Mouse (Mus musculus) intestine, embryonic 14.5 days (tissue): ENCODE measurements at regions not wholly inside any gene's neighbourhood (a gene's known extent, or its start where the extent isn't known, plus 50 kb on each side); places are given as distances from the start of the nearest gene placed in this dataset.
"Not testable (repeated sequence)": the region's sequence is repeated elsewhere in the genome, so short reads cannot be mapped to it uniquely, and the experiment has no call there.

Source experiments
- ATAC-seq: fragments of 200-750 bp; cut with Nextera tagmentation; replicated peaks from 2 replicates; pipeline ENCODE4 v1.8.0; 2017; ENCODE audit warnings: low read depth, moderate number of reproducible peaks, moderate TSS enrichment, moderate library complexity; ENCODE audit not compliant: low FRiP score, low TSS enrichment
- DNase-seq: peaks from one replicate; pipeline ENCODE4 v3.0.0-alpha.2; 2018; ENCODE audit warnings: low spot score
- H3K27ac ChIP-seq: fragments of 300-500 bp; sonication (generic); 2 replicates; pipeline ENCODE4 v1.5.1; 2014; ENCODE audit warnings: low read depth, mild to moderate bottlenecking, control low read depth
- H3K27me3 ChIP-seq: fragments of 300-500 bp; sonication (generic); replicated peaks from 2 replicates; pipeline ENCODE4 v1.6.1; 2014; ENCODE audit warnings: low read length, control low read depth; ENCODE audit not compliant: control insufficient read depth, insufficient read depth
- H3K36me3 ChIP-seq: fragments of 300-500 bp; sonication (generic); 2 replicates; pipeline ENCODE4 v1.6.1; 2014; ENCODE audit warnings: low read length, control low read depth; ENCODE audit not compliant: control insufficient read depth, insufficient read depth
- H3K4me1 ChIP-seq: fragments of 300-500 bp; sonication (generic); replicated peaks from 2 replicates; pipeline ENCODE4 v1.6.1; 2014; ENCODE audit warnings: low read length, control low read depth, mixed read lengths; ENCODE audit not compliant: control insufficient read depth, insufficient read depth
- H3K4me2 ChIP-seq: fragments of 300-500 bp; sonication (generic); 2 replicates; pipeline ENCODE4 v1.6.1; 2014; ENCODE audit warnings: low read length
- H3K4me3 ChIP-seq: fragments of 300-500 bp; sonication (generic); 2 replicates; pipeline ENCODE4 v1.5.1; 2014; ENCODE audit warnings: low read depth, low read length, control low read depth, mixed read lengths
- H3K9ac ChIP-seq: fragments of 300-500 bp; sonication (generic); 2 replicates; pipeline ENCODE4 v1.6.1; 2014; ENCODE audit warnings: mild to moderate bottlenecking, low read length
- H3K9me3 ChIP-seq: fragments of 300-500 bp; sonication (generic); 2 replicates; pipeline ENCODE4 v1.6.1; 2016; ENCODE audit warnings: low read length, control low read depth; ENCODE audit not compliant: control insufficient read depth
- WGBS: fragments of 180-500 bp; shearing (Covaris S2); extraction: QIAGEN DNeasy Blood & Tissue Kit; methylation state at CpG from one replicate; pipeline ENCODE4 v1.1.7; 2014; 5-methylcytosine and 5-hydroxymethylcytosine counted together

DNA sequence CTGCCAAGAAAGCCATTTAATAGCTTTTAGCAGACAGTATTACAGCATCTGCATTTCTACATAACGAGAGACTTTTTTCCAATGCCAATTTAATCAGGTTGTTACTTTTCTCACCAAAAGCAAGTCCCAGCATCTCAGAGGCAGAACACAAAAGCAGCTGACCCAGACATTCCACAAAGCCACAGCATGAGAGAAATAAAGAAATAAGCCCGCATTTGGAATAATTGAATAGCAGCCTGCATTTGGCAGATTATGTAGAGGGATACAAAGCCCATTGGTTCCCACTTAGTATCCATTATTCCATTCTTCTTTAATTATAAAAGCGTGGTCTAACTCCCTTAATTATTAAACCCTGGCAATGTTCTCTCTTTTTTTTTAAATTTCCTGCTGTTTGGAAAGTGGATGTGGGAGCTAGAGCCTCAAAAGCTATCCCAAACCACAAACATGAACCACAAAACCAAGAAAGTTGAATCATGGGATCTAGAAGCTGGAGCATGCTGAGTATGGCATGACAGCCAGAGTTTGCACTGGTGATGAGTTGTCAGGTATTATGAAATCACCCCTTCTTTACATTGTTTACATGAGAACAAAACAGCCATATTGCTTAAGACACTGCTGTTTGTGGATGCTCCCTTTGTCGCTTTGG, 247.8 kb upstream of the Irak1bp1 start:
- Histone ChIP-seq H3K4me2 (no peak overlapping the region), H3K4me1 (no peaks in the 10 kb centered on the region), H3K27me3 (no peaks in the 10 kb centered on the region), H3K36me3 (no peaks in the 10 kb centered on the region), H3K4me3 (no peak overlapping the region), H3K9ac (no peak overlapping the region), H3K27ac (no peak overlapping the region), H3K9me3 (no peaks in the 10 kb centered on the region)
- ATAC-seq = no peak
- no peak for DNase-seq
- WGBS = 71% methylated on average over 4 of the region's 4 CpGs

GRCm38 (mm10) chr9:82609111-82609510, 220.2 kb upstream of the Irak1bp1 start:
- Histone ChIP-seq H3K9ac (no peak overlapping the region), H3K4me3 (no peak overlapping the region), H3K9me3 (no peaks in the 10 kb centered on the region), H3K4me1 (no peaks in the 10 kb centered on the region), H3K36me3 (no peaks in the 10 kb centered on the region), H3K27me3 (no peaks in the 10 kb centered on the region), H3K27ac (no peak overlapping the region), H3K4me2 (no peak overlapping the region)
- ATAC-seq (no peak), DNase-seq (no peak)
- WGBS = 72% methylated on average over 11 of the region's 11 CpGs

DNA sequence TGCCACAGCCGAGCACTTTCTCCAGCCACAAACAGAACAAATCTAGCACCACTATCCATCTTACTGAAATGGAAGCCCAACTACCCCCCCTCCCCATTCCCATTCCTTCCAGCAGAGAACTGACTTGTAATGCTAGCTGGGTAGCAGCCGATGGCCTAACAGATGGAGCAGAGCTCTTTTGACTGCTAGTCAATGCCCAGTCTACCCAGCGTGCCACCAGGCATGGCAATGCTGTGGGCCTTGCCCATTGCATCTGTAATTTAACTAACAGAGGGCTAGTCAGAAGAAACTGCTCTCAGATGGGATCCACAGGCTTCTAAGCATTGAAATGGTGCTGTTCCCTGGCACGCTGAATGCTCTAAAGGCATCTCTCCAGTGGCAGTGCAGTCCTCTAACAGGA, 219.4 kb upstream of the Irak1bp1 start:
- Histone ChIP-seq H3K27ac (no peak overlapping the region), H3K9ac (no peak overlapping the region), H3K4me3 (no peak overlapping the region), H3K36me3 (no peaks in the 10 kb centered on the region), H3K4me1 (no peaks in the 10 kb centered on the region), H3K9me3 (no peaks in the 10 kb centered on the region), H3K4me2 (no peak overlapping the region), H3K27me3 (no peaks in the 10 kb centered on the region)
- DNase-seq (no peak), ATAC-seq (no peak)
- WGBS = 85% methylated on average over 4 of the region's 4 CpGs

DNA sequence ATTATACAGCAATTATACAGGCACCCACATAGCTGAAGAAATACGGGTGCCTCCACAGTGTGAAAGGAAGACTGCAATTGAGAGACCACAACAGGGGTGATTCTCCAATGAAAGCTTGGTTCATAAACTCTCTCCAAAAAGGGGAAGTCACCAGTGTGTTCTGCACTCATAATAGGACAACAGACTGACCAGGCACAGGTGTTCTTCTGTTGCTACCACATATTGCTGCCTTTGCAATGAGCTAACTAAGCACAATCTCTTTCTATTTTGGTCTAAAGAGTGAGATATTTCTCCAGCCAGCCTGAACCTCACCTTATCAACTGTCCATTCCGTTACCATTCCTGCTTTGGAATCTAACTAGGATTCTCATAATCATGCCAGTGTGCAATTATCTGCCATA, 216.8 kb upstream of the Irak1bp1 start:
- Histone ChIP-seq H3K4me2 (no peak overlapping the region), H3K27ac (no peak overlapping the region), H3K4me1 (no peaks in the 10 kb centered on the region), H3K36me3 (no peaks in the 10 kb centered on the region), H3K9ac (no peak overlapping the region), H3K9me3 (no peaks in the 10 kb centered on the region), H3K4me3 (no peak overlapping the region), H3K27me3 (no peaks in the 10 kb centered on the region)
- no peak for ATAC-seq
- WGBS = 93% methylated on average over 2 of the region's 2 CpGs
- no peak for DNase-seq

DNA sequence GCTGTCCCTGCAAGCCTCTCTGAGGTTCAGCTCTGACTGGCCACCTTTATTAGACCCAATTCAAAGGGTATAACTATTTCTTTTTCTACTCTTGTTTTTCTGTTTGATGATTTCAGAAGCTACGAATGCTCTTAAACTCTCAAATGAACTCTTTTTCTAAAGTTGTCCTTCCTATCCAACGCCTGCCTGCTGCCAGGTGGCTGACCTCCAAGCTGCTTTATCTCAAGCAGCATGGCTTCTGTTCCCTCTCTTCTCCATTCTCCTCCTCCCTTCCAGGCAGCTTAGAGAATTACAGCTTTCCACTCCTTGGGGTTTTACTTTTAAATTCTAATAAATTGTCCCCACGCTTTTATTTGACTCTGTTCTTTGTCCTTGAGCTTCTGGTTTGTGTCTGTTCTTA, 196.9 kb upstream of the Irak1bp1 start:
- H3K27ac ChIP-seq = no peak overlapping the region
- 68% methylated on average over 3 of the region's 3 CpGs for WGBS
- H3K36me3 ChIP-seq = no peaks in the 10 kb centered on the region
- H3K4me3 ChIP-seq = no peak overlapping the region
- no peak for DNase-seq
- no peak overlapping the region for H3K4me2 ChIP-seq
- H3K9ac ChIP-seq = no peak overlapping the region
- no peak for ATAC-seq
- H3K9me3 ChIP-seq = no peaks in the 10 kb centered on the region
- no peaks in the 10 kb centered on the region for H3K27me3 ChIP-seq
- no peaks in the 10 kb centered on the region for H3K4me1 ChIP-seq

GRCm38 (mm10) chr9:82640277-82640676, 189.1 kb upstream of the Irak1bp1 start:
- no peak overlapping the region for H3K4me2 ChIP-seq
- H3K4me1 ChIP-seq = no peaks in the 10 kb centered on the region
- ATAC-seq (no peak), DNase-seq (no peak)
- no peak overlapping the region for H3K27ac ChIP-seq
- H3K9me3 ChIP-seq = no peaks in the 10 kb centered on the region
- H3K9ac ChIP-seq = no peak overlapping the region
- no peaks in the 10 kb centered on the region for H3K36me3 ChIP-seq
- H3K4me3 ChIP-seq = no peak overlapping the region
- no peaks in the 10 kb centered on the region for H3K27me3 ChIP-seq
- WGBS = 75% methylated on average over 2 of the region's 2 CpGs

DNA sequence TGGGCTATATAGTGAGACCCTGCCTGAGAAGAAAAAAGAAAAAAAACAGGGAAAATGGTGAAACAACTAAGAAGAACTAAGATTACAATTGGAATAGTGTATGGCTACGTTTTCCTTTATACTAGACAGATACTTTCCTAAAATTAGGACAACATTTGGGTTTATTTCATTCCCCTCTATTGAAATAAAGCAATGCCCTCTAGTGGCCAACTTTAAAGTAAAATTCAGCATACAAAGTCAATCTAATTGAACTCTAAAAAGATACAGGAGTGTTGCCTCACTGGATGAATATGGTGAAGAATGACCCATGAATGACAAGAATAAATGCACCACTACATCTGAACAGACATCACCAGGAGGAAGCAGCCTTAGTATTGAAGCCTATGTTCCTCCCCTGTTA, 185.4 kb upstream of the Irak1bp1 start:
- Histone ChIP-seq H3K27ac (no peak overlapping the region), H3K4me1 (no peaks in the 10 kb centered on the region), H3K9ac (no peak overlapping the region), H3K9me3 (no peaks in the 10 kb centered on the region), H3K36me3 (no peaks in the 10 kb centered on the region), H3K27me3 (no peaks in the 10 kb centered on the region), H3K4me3 (no peak overlapping the region), H3K4me2 (no peak overlapping the region)
- DNase-seq (no peak), ATAC-seq (no peak)
- WGBS = 11% methylated on average over 1 of the region's 1 CpGs

DNA sequence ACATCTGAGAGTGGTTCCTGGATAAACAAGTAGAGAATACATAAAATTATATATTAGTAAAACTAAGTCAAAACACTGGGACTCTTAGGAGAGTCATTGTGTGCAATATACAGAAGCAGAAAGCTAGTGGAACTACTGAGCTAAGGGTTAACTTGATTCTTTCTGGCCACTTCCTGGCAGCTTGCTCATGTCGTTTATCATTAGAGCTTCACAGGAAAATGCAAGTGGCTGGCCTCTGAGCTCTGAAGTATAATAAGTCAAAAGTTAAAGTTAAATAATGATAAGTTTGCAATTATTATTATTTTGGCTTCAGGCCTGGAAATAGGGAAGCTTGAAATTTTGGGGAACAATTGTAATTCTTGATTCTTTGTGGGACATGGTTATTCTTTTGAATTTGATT, 173.8 kb upstream of the Irak1bp1 start:
- H3K4me3 ChIP-seq, H3K27ac ChIP-seq, H3K27me3 ChIP-seq, H3K4me1 ChIP-seq, ATAC-seq, H3K9me3 ChIP-seq, H3K9ac ChIP-seq, H3K36me3 ChIP-seq, H3K4me2 ChIP-seq, DNase-seq: not testable (repeated sequence)
- 10% methylated on average over 1 of the region's 1 CpGs for WGBS

DNA sequence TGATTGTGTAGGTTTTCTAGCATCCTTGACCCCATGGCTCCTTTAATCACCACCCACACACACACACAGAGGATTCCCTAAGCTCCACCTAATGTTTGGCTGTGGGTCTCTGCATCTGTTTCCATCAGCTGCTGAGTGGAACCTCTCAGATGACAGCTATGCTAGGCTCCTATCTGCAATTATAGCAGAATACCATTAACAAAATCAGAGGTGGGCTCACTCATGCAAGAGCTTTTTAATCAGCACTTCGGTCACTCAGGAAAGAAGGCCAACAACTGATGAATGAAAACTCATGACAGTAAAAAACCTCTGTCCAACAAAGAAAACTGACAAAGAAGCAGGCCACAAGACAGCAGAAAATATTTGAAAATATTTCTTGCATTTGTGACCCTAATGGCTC, 147.1 kb upstream of the Irak1bp1 start:
- Histone ChIP-seq H3K4me2 (no peak overlapping the region), H3K9me3 (no peaks in the 10 kb centered on the region), H3K4me1 (no peaks in the 10 kb centered on the region), H3K4me3 (no peak overlapping the region), H3K9ac (no peak overlapping the region), H3K27me3 (no peaks in the 10 kb centered on the region), H3K27ac (no peak overlapping the region), H3K36me3 (no peaks in the 10 kb centered on the region)
- WGBS = 88% methylated on average over 1 of the region's 1 CpGs
- ATAC-seq (no peak), DNase-seq (no peak)
